Mouse (Mus musculus): Measurements from ENCODE around the gene Cfap20.
"Not testable (repeated sequence)": the region's sequence is repeated elsewhere in the genome, so short reads cannot be mapped to it uniquely, and the experiment has no call there.

Cfap20 gene

GRCm38 (mm10) chr8:95422193-95422810 lies 12.4 kb downstream of the Cfap20 start:
- DNase-seq (ENCODE audit: low read depth) = no peak

- no peak for DNase-seq (ENCODE audit: low read depth)
Observed at GRCm38 (mm10) chr8:95411309-95411972, 23.2 kb downstream of the Cfap20 start.

GRCm38 (mm10) chr8:95409518-95409917 lies 25.2 kb downstream of the Cfap20 start:
- DNase-seq (ENCODE audit: low read depth) = no peak

GRCm38 (mm10) chr8:95401091-95401490 lies 33.6 kb downstream of the Cfap20 start:
- no peak for DNase-seq (ENCODE audit: low read depth)

- no peak for DNase-seq (ENCODE audit: low read depth)
Observed at GRCm38 (mm10) chr8:95399131-95399530, 35.5 kb downstream of the Cfap20 start.

- no peak for DNase-seq (ENCODE audit: low read depth)
Observed at GRCm38 (mm10) chr8:95397201-95397600, 37.5 kb downstream of the Cfap20 start.

GRCm38 (mm10) chr8:95396752-95397151 lies 37.9 kb downstream of the Cfap20 start:
- DNase-seq (ENCODE audit: low read depth) = no peak

GRCm38 (mm10) chr8:95395186-95395918 lies 39.3 kb downstream of the Cfap20 start:
- DNase-seq (ENCODE audit: low read depth) = no peak

- DNase-seq (ENCODE audit: low read depth) = no peak
Observed at GRCm38 (mm10) chr8:95392604-95393003, 42.1 kb downstream of the Cfap20 start.

GRCm38 (mm10) chr8:95391101-95391500 lies 43.6 kb downstream of the Cfap20 start:
- DNase-seq (ENCODE audit: low read depth) = no peak

- no peak for DNase-seq (ENCODE audit: low read depth)
Observed at GRCm38 (mm10) chr8:95390312-95390711, 44.4 kb downstream of the Cfap20 start.

- DNase-seq (ENCODE audit: low read depth) = no peak
Observed at GRCm38 (mm10) chr8:95387936-95388335, 46.7 kb downstream of the Cfap20 start.

- DNase-seq (ENCODE audit: low read depth) = no peak
Observed at GRCm38 (mm10) chr8:95387221-95387620, 47.4 kb downstream of the Cfap20 start.

- peak; percentile 32 for DNase-seq (ENCODE audit: low read depth)
Observed at GRCm38 (mm10) chr8:95386037-95386436, 48.6 kb downstream of the Cfap20 start.

- DNase-seq (ENCODE audit: low read depth) = no peak
Observed at GRCm38 (mm10) chr8:95384501-95384900, 50.2 kb downstream of the Cfap20 start.

GRCm38 (mm10) chr8:95381595-95381994 lies 53.1 kb downstream of the Cfap20 start:
- DNase-seq (ENCODE audit: low read depth) = no peak

- DNase-seq (ENCODE audit: low read depth) = no peak
Observed at GRCm38 (mm10) chr8:95380953-95381352, 53.7 kb downstream of the Cfap20 start.

GRCm38 (mm10) chr8:95378928-95379327 lies 55.7 kb downstream of the Cfap20 start:
- not testable (repeated sequence) for DNase-seq (ENCODE audit: low read depth)

GRCm38 (mm10) chr8:95377863-95378291 lies 56.8 kb downstream of the Cfap20 start:
- DNase-seq (ENCODE audit: low read depth) = no peak

- no peak for DNase-seq (ENCODE audit: low read depth)
Observed at GRCm38 (mm10) chr8:95377101-95377500, 57.6 kb downstream of the Cfap20 start.

GRCm38 (mm10) chr8:95376309-95376999 lies 58.2 kb downstream of the Cfap20 start:
- DNase-seq (ENCODE audit: low read depth) = no peak

GRCm38 (mm10) chr8:95375374-95375930 lies 59.2 kb downstream of the Cfap20 start:
- DNase-seq (ENCODE audit: low read depth) = no peak

All from NIH3T3 (cell line).